Mouse (Mus musculus) megakaryocyte-erythroid progenitor cell, adult 5-6 weeks (primary cell): Measurements from ENCODE around the gene Cct7. TPM values are rescaled to one million over a fixed set of nuclear protein-coding genes. Genes with fewer than 3 reads are reported as not detected.

Source experiments
- ATAC-seq: replicated peaks from 2 replicates; pipeline ENCODE4 v1.8.0; 2016; ENCODE audit warnings: mild to moderate bottlenecking, inconsistent platforms; ENCODE audit not compliant: severe bottlenecking, poor library complexity, low FRiP score, low TSS enrichment
- total RNA-seq, 2 experiments: library from RNA; stranded (forward) in 1 of 2; stranded (reverse) in 1 of 2; fragments of 200-1000, 215-1000 nt in 1 of 2; fragments of >200 nt in 1 of 2; fragmentation: Nextera tagmentation in 1 of 2; gene quantifications; 2 replicates each; pipeline ENCODE4 v1.2.3; 2014 to 2017

Gene Cct7
- total RNA-seq, 2 experiments from 2014 or later = 322 to 460 TPM

GRCm38 (mm10) chr6:85451664-85452410, 523 bp downstream of the Cct7 start, which contains the start of gene Pradc1:
Pradc1 (minus strand) TSS chr6:85451970.
- peak; percentile 59 for ATAC-seq

GRCm38 (mm10) chr6:85452411-85452665, 1.0 kb downstream of the Cct7 start:
- no peak for ATAC-seq

GRCm38 (mm10) chr6:85452816-85453215, 1.5 kb downstream of the Cct7 start:
- peak; percentile 17; the same call in 1 of the 2 replicates for ATAC-seq

- no peak for ATAC-seq
Measured at GRCm38 (mm10) chr6:85459621-85460020, 8.3 kb downstream of the Cct7 start.

GRCm38 (mm10) chr6:85465381-85465780, 14.1 kb downstream of the Cct7 start:
- no peak for ATAC-seq

- ATAC-seq = 0 out of 2 replicates have a peak, but pooled peaks have one; percentile 10
Measured at GRCm38 (mm10) chr6:85469660-85470430, 18.5 kb downstream of the Cct7 start.

- ATAC-seq = no peak
Measured at GRCm38 (mm10) chr6:85471962-85472361, 20.6 kb downstream of the Cct7 start.

- ATAC-seq = no peak
Measured at GRCm38 (mm10) chr6:85472542-85472941, 21.2 kb downstream of the Cct7 start.

GRCm38 (mm10) chr6:85475581-85475980, 24.3 kb downstream of the Cct7 start:
- ATAC-seq = no peak

- ATAC-seq = peak; percentile 84
Measured at GRCm38 (mm10) chr6:85477366-85477917, 26.1 kb downstream of the Cct7 start.

GRCm38 (mm10) chr6:85478416-85478815, 27.1 kb downstream of the Cct7 start:
- no peak for ATAC-seq

- no peak for ATAC-seq
Measured at GRCm38 (mm10) chr6:85479979-85480378, 28.7 kb downstream of the Cct7 start.

- no peak for ATAC-seq
Measured at GRCm38 (mm10) chr6:85480685-85481084, 29.4 kb downstream of the Cct7 start.

- ATAC-seq = no peak
Measured at GRCm38 (mm10) chr6:85483843-85484721, 32.8 kb downstream of the Cct7 start.

GRCm38 (mm10) chr6:85485738-85486137, 34.4 kb downstream of the Cct7 start:
- no peak for ATAC-seq

- ATAC-seq = no peak
Measured at GRCm38 (mm10) chr6:85488510-85488909, 37.2 kb downstream of the Cct7 start.

GRCm38 (mm10) chr6:85489717-85490116, 38.4 kb downstream of the Cct7 start:
- ATAC-seq = no peak

GRCm38 (mm10) chr6:85490252-85490651, 38.9 kb downstream of the Cct7 start:
- ATAC-seq = no peak

- no peak for ATAC-seq
Measured at GRCm38 (mm10) chr6:85491606-85492005, 40.3 kb downstream of the Cct7 start.

- ATAC-seq = no peak
Measured at GRCm38 (mm10) chr6:85496976-85497375, 45.7 kb downstream of the Cct7 start.
